Mouse (Mus musculus): ENCODE measurements around the gene C2cd5. TPM values are rescaled to one million over a fixed set of nuclear protein-coding genes. Genes with fewer than 3 reads are reported as not detected.

C2cd5 gene
- polyA plus RNA-seq, 1 experiment from 2014 or later: 52.6 TPM

Other genes starting within 250 kb of the C2cd5 start
- gene St8sia1, start 135.7 kb downstream of the C2cd5 start, polyA plus RNA-seq (2016; fragmentation: Nextera tagmentation; extraction: Ambion mirVana): 9.1 TPM in 2 replicates
- gene Etnk1, start 67.1 kb upstream of the C2cd5 start, polyA plus RNA-seq (2016; fragmentation: Nextera tagmentation; extraction: Ambion mirVana): 43.4 and 45.9 TPM in 2 replicates

All from hindbrain, embryonic 12.5 days (tissue).